Mouse (Mus musculus): ENCODE results near the gene Cox11. TPM values are rescaled to one million over a fixed set of nuclear protein-coding genes. Genes with fewer than 3 reads are reported as not detected.

Gene Cox11
- 38.5 and 39.7 TPM in 2 replicates for polyA plus RNA-seq (2015; fragmentation: Nextera tagmentation; extraction: Ambion mirVana)

DNA sequence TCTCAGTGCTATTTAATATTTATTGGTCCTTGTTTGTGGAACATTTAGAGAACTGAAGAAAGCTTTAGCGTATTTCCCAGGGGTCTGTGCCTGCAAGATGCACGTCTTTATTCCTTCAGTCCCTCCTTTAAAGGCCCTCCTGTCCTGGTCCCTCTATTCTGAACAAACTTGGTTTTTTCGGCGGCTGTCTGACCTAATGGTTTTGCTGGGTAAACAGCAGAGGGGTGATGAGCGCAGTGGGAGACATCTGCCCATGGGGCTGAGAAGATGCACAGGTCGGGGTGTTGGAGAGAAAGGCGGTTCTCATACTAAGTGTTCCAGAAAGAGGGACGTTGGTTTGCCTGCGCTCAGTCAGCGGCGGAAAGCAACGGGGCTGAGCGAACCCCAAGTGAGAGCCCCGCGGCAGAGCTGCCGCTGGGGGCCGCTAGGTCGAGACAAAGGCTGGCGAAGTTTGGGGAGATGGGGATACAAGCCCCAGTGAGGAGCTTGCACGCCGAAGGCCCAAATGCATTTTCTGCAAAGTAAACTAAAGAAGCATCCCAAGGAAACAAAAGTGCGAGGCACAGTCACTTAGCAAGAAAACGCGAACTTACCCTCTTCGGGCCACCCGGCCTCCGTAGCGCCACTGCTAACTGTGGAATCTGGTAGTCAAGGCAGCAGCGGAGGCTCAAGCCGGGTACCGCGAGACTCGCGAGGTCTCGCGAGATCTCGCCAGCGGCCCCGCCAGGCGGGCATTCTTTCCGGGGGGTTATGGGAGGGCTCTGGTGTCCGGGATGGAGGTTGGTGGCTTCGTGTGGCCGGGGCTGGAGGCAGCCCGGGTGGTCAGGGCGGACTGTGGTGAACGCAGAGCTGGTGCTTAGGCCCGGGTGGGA is at the start of gene Cox11, which contains the start of gene Stxbp4:
Gene Cox11 (plus strand): TSS at position 734 of the 872 bp plus-strand sequence.
Gene Stxbp4 (minus strand): TSS at position 645 of the 872 bp plus-strand sequence.
- Histone ChIP-seq H3K4me2 (ENCODE audit: low read length) (peak within 1 kb of the TSS; percentile 71), H3K9me3 (replicated peaks; ENCODE audit: control insufficient read depth, low read length, poor library complexity, severe bottlenecking) (no peaks in the 10 kb centered on the region), H3K4me3 (ENCODE audit: low read depth, low read length) (peak within 1 kb of the TSS; percentile 98), H3K4me1 (ENCODE audit: control insufficient read depth, insufficient read depth, low read length) (peaks cover 20% of the 10 kb centered on the region), H3K27me3 (ENCODE audit: control insufficient read depth, insufficient read depth, low read depth, low read length) (no peaks in the 10 kb centered on the region), H3K27ac (ENCODE audit: low read length) (peak within 1 kb of the TSS; percentile 97), H3K36me3 (ENCODE audit: control insufficient read depth, insufficient read depth, low read length) (no peaks in the 10 kb centered on the region), H3K9ac (ENCODE audit: low read depth, low read length) (peak within 1 kb of the TSS; percentile 100)
- under 1% methylated on average over 48 of the region's 48 CpGs for WGBS
- peak; percentile 96 for ATAC-seq

DNA sequence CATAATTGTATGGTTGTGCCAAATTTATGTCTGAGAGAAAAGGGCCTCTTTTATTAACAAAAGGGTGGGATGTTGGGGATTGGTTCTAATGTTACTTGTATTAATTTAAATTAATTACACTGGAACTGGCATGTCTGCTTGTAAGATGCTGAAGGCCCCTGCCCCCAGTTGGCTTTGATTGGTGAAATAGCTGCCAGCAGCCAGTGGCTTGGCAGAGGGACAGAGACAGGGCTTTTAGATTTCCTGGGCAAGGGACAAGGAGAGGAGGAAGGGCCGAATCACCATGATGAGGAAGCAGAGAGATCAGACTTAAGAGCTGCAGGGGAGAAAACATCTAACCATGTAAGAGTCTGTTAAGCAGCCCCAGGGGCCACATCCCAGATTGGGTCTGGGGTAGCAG is 47.0 kb upstream of the Cox11 start:
- 82% methylated on average over 1 of the region's 1 CpGs for WGBS
- no peak overlapping the region for H3K9ac ChIP-seq (ENCODE audit: low read depth, low read length)
- no peak overlapping the region for H3K4me3 ChIP-seq (ENCODE audit: low read depth, low read length)
- ATAC-seq, result no peak
- 0 out of 2 replicates have a peak, but pooled peaks cover 3% of the 10 kb centered on the region for H3K9me3 ChIP-seq (replicated peaks; ENCODE audit: control insufficient read depth, low read length, poor library complexity, severe bottlenecking)
- no peak overlapping the region for H3K27ac ChIP-seq (ENCODE audit: low read length)
- H3K27me3 ChIP-seq (ENCODE audit: control insufficient read depth, insufficient read depth, low read depth, low read length), result no peaks in the 10 kb centered on the region
- no peaks in the 10 kb centered on the region for H3K4me1 ChIP-seq (ENCODE audit: control insufficient read depth, insufficient read depth, low read length)
- H3K36me3 ChIP-seq (ENCODE audit: control insufficient read depth, insufficient read depth, low read length), result peaks cover 6% of the 10 kb centered on the region; the same call in 1 of the 2 replicates
- no peak overlapping the region for H3K4me2 ChIP-seq (ENCODE audit: low read length)

- Histone ChIP-seq H3K4me2 (ENCODE audit: low read length) (no peak overlapping the region), H3K27ac (ENCODE audit: low read length) (no peak overlapping the region), H3K9ac (ENCODE audit: low read depth, low read length) (no peak overlapping the region), H3K27me3 (ENCODE audit: control insufficient read depth, insufficient read depth, low read depth, low read length) (no peaks in the 10 kb centered on the region), H3K36me3 (ENCODE audit: control insufficient read depth, insufficient read depth, low read length) (peaks cover 3% of the 10 kb centered on the region; the same call in 1 of the 2 replicates), H3K4me3 (ENCODE audit: low read depth, low read length) (no peak overlapping the region), H3K9me3 (replicated peaks; ENCODE audit: control insufficient read depth, low read length, poor library complexity, severe bottlenecking) (no peaks in the 10 kb centered on the region), H3K4me1 (ENCODE audit: control insufficient read depth, insufficient read depth, low read length) (no peaks in the 10 kb centered on the region)
- ATAC-seq, result no peak
- WGBS, result 100% methylated on average over 1 of the region's 1 CpGs
These were observed 42.1 kb upstream of the Cox11 start for GRCm38 (mm10) chr11:90595826-90596225.

- no peak for ATAC-seq
- H3K9ac ChIP-seq (ENCODE audit: low read depth, low read length), result no peak overlapping the region
- WGBS, result 94% methylated on average over 2 of the region's 2 CpGs
These were observed 34.9 kb upstream of the Cox11 start for GRCm38 (mm10) chr11:90603066-90603465.

DNA sequence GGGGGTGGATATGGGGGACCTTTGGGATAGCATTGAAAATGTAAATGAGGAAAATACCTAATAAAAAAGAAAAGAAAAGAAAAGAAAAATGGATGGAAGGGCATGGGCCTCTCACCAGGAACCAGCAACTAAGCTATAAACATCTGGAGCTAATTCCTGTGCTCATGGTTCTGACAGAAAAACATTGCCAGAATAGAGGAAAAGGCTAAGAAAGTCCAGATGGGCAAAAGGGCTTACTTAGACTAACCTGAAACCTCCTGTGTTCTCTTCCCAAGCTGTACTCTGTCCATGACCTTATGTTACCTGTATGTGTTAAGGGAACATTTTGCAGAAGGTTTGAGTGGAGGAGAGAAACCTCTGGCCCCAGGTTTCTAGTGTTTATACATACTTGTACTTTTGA is 25.9 kb upstream of the Cox11 start:
- Histone ChIP-seq H3K4me1 (ENCODE audit: control insufficient read depth, insufficient read depth, low read length) (no peaks in the 10 kb centered on the region), H3K27ac (ENCODE audit: low read length) (no peak overlapping the region), H3K36me3 (ENCODE audit: control insufficient read depth, insufficient read depth, low read length) (0 out of 2 replicates have a peak, but pooled peaks cover 3% of the 10 kb centered on the region), H3K9me3 (replicated peaks; ENCODE audit: control insufficient read depth, low read length, poor library complexity, severe bottlenecking) (no peaks in the 10 kb centered on the region), H3K27me3 (ENCODE audit: control insufficient read depth, insufficient read depth, low read depth, low read length) (no peaks in the 10 kb centered on the region), H3K9ac (ENCODE audit: low read depth, low read length) (no peak overlapping the region), H3K4me3 (ENCODE audit: low read depth, low read length) (no peak overlapping the region), H3K4me2 (ENCODE audit: low read length) (no peak overlapping the region)
- ATAC-seq, result no peak

More at GRCm38 (mm10) chr11:90603066-90603465, 34.9 kb upstream of the Cox11 start:
- H3K27ac ChIP-seq (ENCODE audit: low read length), result no peak overlapping the region
- no peak overlapping the region for H3K4me3 ChIP-seq (ENCODE audit: low read depth, low read length)
- H3K9me3 ChIP-seq (replicated peaks; ENCODE audit: control insufficient read depth, low read length, poor library complexity, severe bottlenecking), result no peaks in the 10 kb centered on the region
- H3K36me3 ChIP-seq (ENCODE audit: control insufficient read depth, insufficient read depth, low read length), result peaks cover 3% of the 10 kb centered on the region; the same call in 1 of the 2 replicates
- H3K4me1 ChIP-seq (ENCODE audit: control insufficient read depth, insufficient read depth, low read length), result no peaks in the 10 kb centered on the region
- H3K4me2 ChIP-seq (ENCODE audit: low read length), result no peak overlapping the region
- no peaks in the 10 kb centered on the region for H3K27me3 ChIP-seq (ENCODE audit: control insufficient read depth, insufficient read depth, low read depth, low read length)

- no peak overlapping the region for H3K9ac ChIP-seq (ENCODE audit: low read depth, low read length)
- H3K36me3 ChIP-seq (ENCODE audit: control insufficient read depth, insufficient read depth, low read length), result 0 out of 2 replicates have a peak, but pooled peaks cover 2% of the 10 kb centered on the region
- no peaks in the 10 kb centered on the region for H3K4me1 ChIP-seq (ENCODE audit: control insufficient read depth, insufficient read depth, low read length)
- H3K4me2 ChIP-seq (ENCODE audit: low read length), result no peak overlapping the region
- H3K4me3 ChIP-seq (ENCODE audit: low read depth, low read length), result no peak overlapping the region
- ATAC-seq, result no peak
- H3K27ac ChIP-seq (ENCODE audit: low read length), result no peak overlapping the region
- H3K9me3 ChIP-seq (replicated peaks; ENCODE audit: control insufficient read depth, low read length, poor library complexity, severe bottlenecking), result no peaks in the 10 kb centered on the region
- H3K27me3 ChIP-seq (ENCODE audit: control insufficient read depth, insufficient read depth, low read depth, low read length), result no peaks in the 10 kb centered on the region
- WGBS, result 91% methylated on average over 6 of the region's 6 CpGs
These were observed 23.2 kb upstream of the Cox11 start for GRCm38 (mm10) chr11:90614743-90615142.

GRCm38 (mm10) chr11:90616431-90616830 is 21.5 kb upstream of the Cox11 start:
- Histone ChIP-seq H3K4me3 (ENCODE audit: low read depth, low read length) (no peak overlapping the region), H3K27ac (ENCODE audit: low read length) (no peak overlapping the region), H3K4me1 (ENCODE audit: control insufficient read depth, insufficient read depth, low read length) (no peaks in the 10 kb centered on the region), H3K27me3 (ENCODE audit: control insufficient read depth, insufficient read depth, low read depth, low read length) (no peaks in the 10 kb centered on the region), H3K4me2 (ENCODE audit: low read length) (no peak overlapping the region), H3K36me3 (ENCODE audit: control insufficient read depth, insufficient read depth, low read length) (peaks cover 3% of the 10 kb centered on the region; the same call in 1 of the 2 replicates), H3K9ac (ENCODE audit: low read depth, low read length) (no peak overlapping the region), H3K9me3 (replicated peaks; ENCODE audit: control insufficient read depth, low read length, poor library complexity, severe bottlenecking) (no peaks in the 10 kb centered on the region)
- ATAC-seq, result no peak

GRCm38 (mm10) chr11:90622044-90622443 is 15.9 kb upstream of the Cox11 start:
- H3K27ac ChIP-seq (ENCODE audit: low read length), result no peak overlapping the region
- H3K4me3 ChIP-seq (ENCODE audit: low read depth, low read length), result no peak overlapping the region
- H3K4me2 ChIP-seq (ENCODE audit: low read length), result no peak overlapping the region
- 76% methylated on average over 12 of the region's 12 CpGs for WGBS
- peaks cover 3% of the 10 kb centered on the region; the same call in 1 of the 2 replicates for H3K36me3 ChIP-seq (ENCODE audit: control insufficient read depth, insufficient read depth, low read length)
- no peaks in the 10 kb centered on the region for H3K27me3 ChIP-seq (ENCODE audit: control insufficient read depth, insufficient read depth, low read depth, low read length)
- H3K4me1 ChIP-seq (ENCODE audit: control insufficient read depth, insufficient read depth, low read length), result no peaks in the 10 kb centered on the region
- ATAC-seq, result no peak
- no peaks in the 10 kb centered on the region for H3K9me3 ChIP-seq (replicated peaks; ENCODE audit: control insufficient read depth, low read length, poor library complexity, severe bottlenecking)
- no peak overlapping the region for H3K9ac ChIP-seq (ENCODE audit: low read depth, low read length)

GRCm38 (mm10) chr11:90622500-90622899 is 15.5 kb upstream of the Cox11 start:
- peaks cover 3% of the 10 kb centered on the region; the same call in 1 of the 2 replicates for H3K36me3 ChIP-seq (ENCODE audit: control insufficient read depth, insufficient read depth, low read length)
- no peak overlapping the region for H3K9ac ChIP-seq (ENCODE audit: low read depth, low read length)
- H3K9me3 ChIP-seq (replicated peaks; ENCODE audit: control insufficient read depth, low read length, poor library complexity, severe bottlenecking), result no peaks in the 10 kb centered on the region
- no peaks in the 10 kb centered on the region for H3K27me3 ChIP-seq (ENCODE audit: control insufficient read depth, insufficient read depth, low read depth, low read length)
- no peak overlapping the region for H3K27ac ChIP-seq (ENCODE audit: low read length)
- no peaks in the 10 kb centered on the region for H3K4me1 ChIP-seq (ENCODE audit: control insufficient read depth, insufficient read depth, low read length)
- no peak overlapping the region for H3K4me2 ChIP-seq (ENCODE audit: low read length)
- WGBS, result 95% methylated on average over 7 of the region's 7 CpGs
- H3K4me3 ChIP-seq (ENCODE audit: low read depth, low read length), result no peak overlapping the region
- no peak for ATAC-seq
